Mouse (Mus musculus): Measurements from ENCODE around the gene Casc3.

Gene Casc3

GRCm38 (mm10) chr11:98773635-98774295 lies 30.9 kb upstream of the Casc3 start:
- DNase-seq = peak; percentile 97

GRCm38 (mm10) chr11:98774582-98775347 lies 29.9 kb upstream of the Casc3 start, which contains the start of gene Nr1d1:
Gene Nr1d1 (minus strand): TSS chr11:98775333.
- no peak for DNase-seq

GRCm38 (mm10) chr11:98775348-98776051 lies 29.2 kb upstream of the Casc3 start:
- peak; percentile 95 for DNase-seq

GRCm38 (mm10) chr11:98776052-98776764 lies 28.5 kb upstream of the Casc3 start:
- DNase-seq = no peak

DNA sequence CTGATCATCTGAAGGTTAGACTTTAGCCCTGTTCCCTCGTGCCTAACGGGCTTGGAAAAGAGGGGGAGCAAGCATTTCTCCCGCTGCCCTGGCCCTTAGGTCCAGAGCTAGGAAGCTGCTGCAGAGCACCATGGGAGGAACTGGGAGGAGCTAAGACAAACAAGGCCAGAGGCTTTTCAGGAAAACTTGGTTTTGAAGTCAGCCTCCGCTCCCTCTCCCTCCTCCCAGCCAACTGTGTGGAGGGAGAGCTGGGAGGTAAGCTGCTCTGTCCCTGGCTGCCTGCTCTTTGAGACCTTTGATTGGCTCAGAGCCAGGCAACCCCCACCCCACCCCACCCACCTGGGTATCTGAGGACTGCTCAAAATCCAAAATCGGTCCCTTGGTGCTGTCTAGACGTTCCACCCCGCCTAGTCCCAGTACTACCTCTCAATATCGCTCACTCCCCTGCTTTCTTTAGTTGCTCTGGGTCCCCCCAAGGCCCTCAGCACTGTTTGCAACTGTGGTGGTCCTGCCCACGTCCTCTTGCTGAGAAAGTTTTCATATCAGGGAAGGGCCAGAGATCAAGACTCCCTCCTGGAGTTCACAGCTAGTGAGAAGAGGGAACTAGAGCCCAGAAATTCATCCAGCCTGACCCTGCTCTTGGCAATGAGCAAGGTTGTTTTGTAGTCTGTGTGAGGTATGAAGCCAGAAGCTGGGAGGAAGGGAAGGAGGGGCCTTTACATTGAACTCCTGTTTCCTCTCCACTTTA lies 27.7 kb upstream of the Casc3 start:
- DNase-seq = peak; percentile 79

- DNase-seq = no peak
These were observed 26.8 kb upstream of the Casc3 start for GRCm38 (mm10) chr11:98777888-98778287.

DNA sequence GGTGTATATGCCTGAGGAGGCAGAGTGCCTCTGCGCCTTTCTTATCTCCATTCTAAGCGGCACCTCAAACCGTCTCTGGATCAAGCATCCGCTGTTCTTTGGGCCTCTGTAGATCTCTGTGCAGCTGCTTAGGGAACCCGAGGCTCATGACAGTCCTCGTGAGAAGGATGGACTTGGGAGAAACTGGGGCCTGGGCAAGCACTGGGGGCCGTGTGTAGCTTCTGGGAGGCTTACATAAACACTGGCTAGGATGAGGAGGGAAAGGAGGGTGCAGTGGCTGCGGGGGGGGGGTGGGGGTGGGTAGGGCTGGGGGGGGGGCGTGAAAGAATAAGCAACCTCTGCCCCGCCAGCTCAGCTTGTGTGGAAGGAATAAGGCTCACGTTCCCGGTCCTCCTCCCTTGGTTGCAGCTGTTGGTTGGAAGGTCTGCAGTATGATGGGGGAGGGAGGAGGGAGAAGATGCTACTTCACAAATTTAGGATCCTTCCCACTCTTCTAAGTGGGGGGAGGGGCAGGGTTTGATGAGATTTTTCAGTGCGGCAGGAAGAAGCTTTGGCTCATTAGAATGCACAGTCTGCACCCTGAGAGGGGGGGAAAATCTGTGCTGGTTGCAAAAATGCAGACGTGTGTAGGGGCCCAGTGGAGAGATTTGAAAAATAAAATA lies 22.7 kb upstream of the Casc3 start:
- DNase-seq = peak; percentile 76

- peak; percentile 59 for DNase-seq
These were observed 22.0 kb upstream of the Casc3 start for GRCm38 (mm10) chr11:98782651-98783235.

GRCm38 (mm10) chr11:98783236-98783696 lies 21.4 kb upstream of the Casc3 start:
- DNase-seq = peak; percentile 89

- DNase-seq = no peak
These were observed 20.6 kb upstream of the Casc3 start for GRCm38 (mm10) chr11:98784139-98784538.

- no peak for DNase-seq
These were observed 19.5 kb upstream of the Casc3 start for GRCm38 (mm10) chr11:98785214-98785613.

- peak; percentile 77 for DNase-seq
These were observed 18.9 kb upstream of the Casc3 start for GRCm38 (mm10) chr11:98785772-98786281.

DNA sequence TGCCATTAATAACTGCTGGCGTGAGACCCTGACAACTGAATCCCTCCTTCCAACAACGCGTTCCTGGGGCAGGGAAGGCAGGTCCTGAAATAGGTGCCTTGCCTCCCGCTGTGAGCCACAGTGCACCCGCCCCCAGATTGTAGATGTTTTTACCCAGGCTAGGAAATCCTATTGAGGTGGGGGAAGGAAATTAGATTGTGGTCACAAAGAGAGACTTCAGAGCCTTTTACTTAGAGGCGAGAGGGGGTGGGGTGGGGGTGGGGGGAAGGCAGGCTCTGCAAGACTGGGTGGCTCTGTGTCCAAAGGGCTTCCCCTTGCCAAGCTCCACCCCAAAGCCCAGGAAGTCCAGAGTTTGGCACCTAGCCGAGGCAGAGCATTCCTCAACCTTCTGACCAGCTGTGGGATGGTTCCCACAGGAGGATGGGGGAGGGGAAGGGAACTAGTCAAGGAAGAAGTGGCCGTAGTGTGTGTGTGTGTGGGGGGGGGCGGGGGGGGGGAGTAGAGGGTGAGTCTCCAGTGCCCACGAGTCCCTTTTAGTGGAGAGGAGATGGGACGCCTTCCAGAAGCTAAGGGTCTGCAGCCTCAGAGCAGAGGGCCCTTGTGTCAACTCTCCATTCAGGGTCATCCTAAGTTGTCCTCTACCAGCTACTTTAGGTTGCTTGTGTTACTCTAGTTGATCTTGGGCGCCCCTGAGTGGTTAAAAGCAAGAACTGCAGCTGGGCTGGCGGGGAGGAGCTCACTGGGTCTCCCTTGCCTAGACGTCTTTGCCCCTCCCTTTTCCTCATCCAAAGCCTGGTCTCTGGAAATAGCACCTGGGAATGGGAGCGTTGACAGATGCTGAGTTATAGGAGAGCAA lies 18.1 kb upstream of the Casc3 start:
- peak; percentile 92 for DNase-seq

- no peak for DNase-seq
These were observed 17.5 kb upstream of the Casc3 start for GRCm38 (mm10) chr11:98787229-98787628.

DNA sequence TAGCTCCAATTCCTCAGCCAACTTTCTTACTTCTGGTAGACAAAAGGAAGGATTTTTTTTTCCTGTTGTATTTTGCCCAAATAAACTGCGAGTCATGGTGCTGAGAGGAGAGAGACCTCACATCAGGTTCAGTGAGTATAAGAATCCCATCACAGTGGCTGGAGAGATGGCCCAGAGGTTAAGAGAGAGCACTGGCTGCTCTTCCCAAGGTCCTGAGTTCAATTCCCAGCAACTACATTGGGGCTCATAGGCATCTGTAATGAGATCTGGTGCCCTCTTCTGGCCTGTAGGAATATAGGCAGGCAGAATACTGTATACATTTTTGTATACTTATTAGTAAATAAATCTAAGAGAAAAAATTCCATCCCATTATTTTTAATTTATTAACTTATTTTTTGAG lies 17.0 kb upstream of the Casc3 start:
- peak; percentile 35 for DNase-seq

- DNase-seq = no peak
These were observed 16.6 kb upstream of the Casc3 start for GRCm38 (mm10) chr11:98788139-98788538.

- DNase-seq = peak; percentile 94
These were observed 16.0 kb upstream of the Casc3 start for GRCm38 (mm10) chr11:98788550-98789218.

DNA sequence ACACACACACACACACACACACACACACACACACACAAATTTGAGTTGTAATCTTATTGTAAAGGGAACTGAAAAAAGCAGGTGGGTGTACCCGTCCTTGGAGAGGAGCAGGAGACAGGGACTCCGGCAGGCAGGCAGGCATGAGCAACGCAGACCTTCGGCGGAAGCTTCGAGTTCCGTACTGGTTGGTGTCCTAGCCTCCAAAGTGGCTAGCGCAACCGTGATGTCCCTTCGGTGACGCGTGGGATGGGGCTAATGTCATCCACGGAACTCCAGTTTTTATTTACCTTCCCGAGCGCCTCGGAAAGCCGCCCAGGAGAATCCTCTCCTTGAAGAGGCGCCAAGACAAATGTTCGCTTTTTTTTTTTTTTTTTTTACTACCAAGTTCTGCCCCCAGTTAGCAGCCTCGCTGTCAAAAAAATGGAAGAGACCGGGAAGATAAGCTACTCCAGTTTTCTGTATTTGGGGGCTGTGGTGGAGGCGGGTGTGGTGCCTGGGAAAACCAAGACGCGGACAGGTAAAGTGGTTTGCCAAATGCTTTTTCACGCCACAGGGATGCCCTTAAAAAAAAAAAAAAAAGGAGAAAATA lies 15.4 kb upstream of the Casc3 start:
- DNase-seq = no peak

- DNase-seq = no peak
These were observed 14.9 kb upstream of the Casc3 start for GRCm38 (mm10) chr11:98789824-98790223.

Measured in embryo, embryonic 11 days (tissue).